Mouse (Mus musculus) thymus, adult 2 months (tissue): ENCODE data around the gene Gigyf1.

ENCODE experiments used
- CTCF ChIP-seq: fragments of 200-500 bp; IDR thresholded peaks from 2 replicates; pipeline ENCODE4 v1.5.1; 2012; ENCODE audit warnings: mild to moderate bottlenecking, control low read depth, low read length, moderate library complexity, borderline replicate concordance; ENCODE audit not compliant: control insufficient read depth, poor library complexity, insufficient read depth; ENCODE audit errors: extremely low read depth
- POLR2A ChIP-seq: fragments of 200-500 bp; IDR thresholded peaks from 2 replicates; pipeline ENCODE4 v1.6.1; 2012; ENCODE audit warnings: mild to moderate bottlenecking, low read length, control low read depth, moderate library complexity; ENCODE audit not compliant: control insufficient read depth, poor library complexity, insufficient read depth; ENCODE audit errors: extremely low read depth

GRCm38 (mm10) chr5:137544926-137545325 lies 26.6 kb downstream of the Gigyf1 start:
- TF ChIP-seq POLR2A, result no peak
- no peak for TF ChIP-seq CTCF
